Mouse (Mus musculus) heart, adult 8-10 months (tissue): ENCODE data around the gene C9orf72. TPM values are rescaled to one million over a fixed set of nuclear protein-coding genes. Genes with fewer than 3 reads are reported as not detected.

Source experiments
- total RNA-seq, 4 experiments: library from RNA; stranded (reverse); gene quantifications; 2 replicates each; pipeline ENCODE4 v1.2.4; 2022

C9orf72 gene
- total RNA-seq, 4 experiments from 2014 or later: 19.1 to 24.9 (median 21.8) TPM

Other genes starting within 250 kb of the C9orf72 start
- gene Ifnk, start 74.1 kb downstream of the C9orf72 start, total RNA-seq: not detected
- 1 to 10 TPM; 1.5 to 2.5 (median 1.9) TPM for gene Mob3b, start 68.7 kb downstream of the C9orf72 start, total RNA-seq